Mouse (Mus musculus) G1E (cell line): Measurements from ENCODE around the gene Cfap65. TPM values are rescaled to one million over a fixed set of nuclear protein-coding genes. Genes with fewer than 3 reads are reported as not detected.

Experiments used
- ATAC-seq: 2 replicates; pipeline ENCODE4 v1.8.0; 2016; ENCODE audit warnings: mild to moderate bottlenecking; ENCODE audit not compliant: insufficient number of reproducible peaks, poor library complexity, low FRiP score, severe bottlenecking; ENCODE audit errors: extremely low read depth
- DNase-seq: peaks from one replicate; pipeline ENCODE4 v3.0.0; 2012; ENCODE audit warnings: low spot score
- H3K27me3 ChIP-seq: 2 replicates; pipeline ENCODE4 v1.6.1; 2012; ENCODE audit warnings: mild to moderate bottlenecking, low read length, inconsistent platforms; ENCODE audit not compliant: insufficient read depth
- H3K36me3 ChIP-seq: replicated peaks from 2 replicates; pipeline ENCODE3; 2012; ENCODE audit warnings: mild to moderate bottlenecking, inconsistent platforms
- H3K4me1 ChIP-seq: 2 replicates; pipeline ENCODE4 v1.6.1; 2012; ENCODE audit warnings: low read depth, low read length, inconsistent platforms, mixed read lengths; ENCODE audit not compliant: insufficient read depth
- H3K4me3 ChIP-seq: 2 replicates; pipeline ENCODE4 v1.5.1; 2012; ENCODE audit warnings: low read depth, mild to moderate bottlenecking, inconsistent platforms, low read length, moderate library complexity, mixed read lengths
- H3K9me3 ChIP-seq: replicated peaks from 2 replicates; pipeline ENCODE4 v1.6.1; 2012; ENCODE audit warnings: inconsistent platforms
- CTCF ChIP-seq: IDR thresholded peaks from 2 replicates; pipeline ENCODE4 v1.5.1; 2012; ENCODE audit warnings: low read depth, low read length, inconsistent platforms, mixed read lengths
- GATA1 ChIP-seq: IDR thresholded peaks from 2 replicates; pipeline ENCODE4 v1.6.1; 2012; ENCODE audit warnings: borderline replicate concordance, low read length, inconsistent platforms, mixed read lengths
- GATA2 ChIP-seq: IDR thresholded peaks from 2 replicates; pipeline ENCODE4 v1.6.1; 2012; ENCODE audit warnings: low read depth, low read length, inconsistent platforms, borderline replicate concordance
- POLR2AphosphoS5 ChIP-seq: IDR thresholded peaks from 2 replicates; pipeline ENCODE4 v1.6.1; 2012; ENCODE audit warnings: low read depth, low read length, inconsistent platforms; ENCODE audit not compliant: insufficient replicate concordance
- TAL1 ChIP-seq: conservative IDR thresholded peaks from 2 replicates; pipeline ENCODE4 v1.6.1; 2012; ENCODE audit warnings: low read depth, low read length, inconsistent platforms, mixed read lengths
- polyA plus RNA-seq: library from polyadenylated mRNA; stranded (reverse); fragments of >175 nt; gene quantifications from 2 replicates; pipeline ENCODE4 v1.2.3, GENCODE M21; 2012
- total RNA-seq, 2 experiments: library from RNA; stranded (forward) in 1 of 2; stranded (reverse) in 1 of 2; fragments of 200-1000 nt in 1 of 2; fragments of >200 nt in 1 of 2; fragmentation: Nextera tagmentation in 1 of 2; gene quantifications; 2 replicates each; pipeline ENCODE4 v1.2.3; 2014 to 2017

The Cfap65 gene
- total and polyA plus RNA-seq, 3 experiments: 0.11 TPM; not detected in 2

DNA sequence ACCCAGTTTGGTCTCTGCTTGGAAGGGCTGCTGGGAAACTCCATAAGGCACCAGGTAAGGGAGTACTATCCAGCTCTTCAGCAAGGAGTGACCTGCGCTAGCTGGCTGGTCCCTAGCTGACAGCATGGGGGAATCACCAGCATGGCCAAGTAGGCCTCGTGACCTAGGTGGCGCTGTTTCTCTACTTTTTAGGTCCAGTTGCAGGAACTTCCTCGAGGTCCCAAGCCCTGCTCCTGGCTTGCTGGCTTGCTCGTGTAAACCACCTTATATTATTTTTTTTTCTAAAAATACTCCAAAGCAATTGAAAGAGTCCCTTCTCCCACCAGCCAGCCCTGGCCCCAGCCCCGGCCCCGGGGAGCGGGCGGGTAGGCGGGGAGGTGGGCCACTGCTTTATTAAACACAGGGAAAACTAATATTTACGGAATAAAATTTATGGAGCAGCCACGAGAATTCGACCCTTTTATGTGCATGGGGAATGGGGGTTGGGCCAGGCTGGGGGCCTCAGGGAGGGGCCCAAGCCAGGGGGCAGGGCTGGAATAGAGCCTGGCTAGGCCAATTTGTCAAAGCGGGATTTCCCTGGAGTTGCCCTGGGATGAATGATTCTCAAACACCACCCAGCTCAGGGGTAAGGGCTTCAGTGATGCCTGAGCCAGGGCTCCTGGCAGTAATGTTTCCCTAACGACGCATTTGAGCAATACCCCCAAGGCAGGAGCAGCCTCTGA, 29.3 kb upstream of the Cfap65 start:
- DNase-seq (peak; percentile 77), ATAC-seq (no peak)
- Histone ChIP-seq H3K36me3 (peaks cover 2% of the 10 kb centered on the region), H3K4me3 (no peak overlapping the region), H3K27me3 (peaks cover 6% of the 10 kb centered on the region), H3K4me1 (no peaks in the 10 kb centered on the region), H3K9me3 (no peaks in the 10 kb centered on the region)
- TF ChIP-seq CTCF: peak; percentile 75
- no peak for TF ChIP-seq POLR2AphosphoS5

DNA sequence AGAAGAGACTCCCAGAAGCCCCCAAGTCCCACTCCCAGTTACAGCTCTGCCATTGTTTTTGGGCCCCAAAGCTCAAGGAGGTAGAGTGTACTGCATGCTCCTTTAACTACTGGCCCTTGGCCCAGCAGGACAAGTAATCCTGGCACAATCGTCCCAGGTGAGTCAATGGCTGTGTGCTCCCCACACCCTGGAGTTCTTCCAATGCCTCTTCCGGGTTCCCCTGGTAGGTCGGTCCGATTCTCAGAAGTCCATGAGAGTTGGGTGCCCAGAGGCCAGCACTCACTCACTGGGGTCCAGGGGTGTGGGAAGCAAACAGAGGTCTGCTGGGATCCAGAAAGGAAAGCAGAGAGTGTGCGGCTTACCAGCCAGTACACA, 27.4 kb upstream of the Cfap65 start:
- Histone ChIP-seq H3K27me3 (peaks cover 6% of the 10 kb centered on the region), H3K36me3 (peaks cover 2% of the 10 kb centered on the region), H3K4me3 (no peak overlapping the region), H3K4me1 (no peaks in the 10 kb centered on the region), H3K9me3 (no peaks in the 10 kb centered on the region)
- TF ChIP-seq GATA2: no peak
- DNase-seq: no peak
- no peak for ATAC-seq

DNA sequence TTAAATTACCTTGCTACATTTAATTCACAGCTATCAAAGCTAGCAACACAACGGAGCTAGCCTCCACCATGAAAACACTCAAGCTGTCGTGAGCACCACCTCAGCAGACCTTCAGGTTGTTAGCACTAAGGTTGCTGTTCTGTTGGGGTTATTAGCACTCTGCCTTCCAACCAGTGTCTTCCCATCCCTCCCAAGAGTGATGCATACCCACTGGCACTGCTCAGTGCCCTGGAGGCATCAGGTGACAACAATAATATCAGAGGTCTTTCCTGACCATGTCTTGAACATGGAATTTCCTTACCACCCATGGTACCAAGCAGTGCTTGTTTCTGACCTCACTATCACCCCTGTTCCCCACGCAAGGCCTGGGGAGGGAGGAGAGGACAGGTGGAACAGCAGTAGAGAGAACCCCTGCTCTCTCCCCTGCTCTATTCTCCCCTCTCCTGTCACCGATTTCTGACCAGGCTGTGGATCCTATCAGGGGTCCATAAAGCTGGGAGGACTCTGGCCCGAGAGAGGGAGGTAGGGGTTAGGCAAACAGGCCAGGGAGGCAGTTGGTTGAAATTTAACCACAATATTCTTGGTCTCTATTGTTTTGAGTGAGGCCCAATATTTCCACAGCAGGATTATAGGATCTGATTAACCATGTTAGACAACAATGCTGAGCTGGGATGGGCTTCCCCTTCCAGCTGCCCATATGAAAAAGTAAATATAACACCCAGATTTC, 26.9 kb upstream of the Cfap65 start:
- TF ChIP-seq GATA1: no peak
- no peak for TF ChIP-seq TAL1
- TF ChIP-seq GATA2: no peak
- no peak for TF ChIP-seq CTCF
- no peak for TF ChIP-seq POLR2AphosphoS5
- H3K36me3 ChIP-seq: peaks cover 2% of the 10 kb centered on the region
- H3K4me1 ChIP-seq: no peaks in the 10 kb centered on the region
- no peaks in the 10 kb centered on the region for H3K9me3 ChIP-seq
- no peak overlapping the region for H3K4me3 ChIP-seq
- ATAC-seq (no peak), DNase-seq (no peak)
- H3K27me3 ChIP-seq: peaks cover 10% of the 10 kb centered on the region

DNA sequence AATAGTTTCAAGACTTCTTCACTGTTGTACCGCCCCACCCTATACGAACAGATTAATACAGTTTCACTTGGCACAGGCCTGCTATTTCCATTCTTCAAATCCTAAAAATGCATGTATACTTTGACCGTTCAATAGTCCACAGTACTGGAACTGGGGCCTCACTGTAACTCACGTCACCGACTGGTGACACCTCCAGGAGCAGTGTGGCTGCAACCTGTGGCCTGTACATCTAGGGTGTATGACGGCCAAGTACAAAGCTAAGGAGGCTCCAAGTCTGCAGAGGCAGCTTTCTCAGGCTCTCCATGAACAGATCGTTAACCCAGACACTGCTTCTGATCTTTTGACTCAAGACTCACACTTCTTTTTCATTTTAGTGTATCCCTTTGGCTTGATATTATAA, 26.3 kb upstream of the Cfap65 start:
- no peak for DNase-seq
- Histone ChIP-seq H3K9me3 (no peaks in the 10 kb centered on the region), H3K4me3 (no peak overlapping the region), H3K36me3 (peaks cover 2% of the 10 kb centered on the region), H3K27me3 (peaks cover 10% of the 10 kb centered on the region), H3K4me1 (no peaks in the 10 kb centered on the region)
- ATAC-seq: no peak
- TF ChIP-seq TAL1: no peak
- no peak for TF ChIP-seq GATA2
- TF ChIP-seq GATA1: no peak
- no peak for TF ChIP-seq POLR2AphosphoS5
- no peak for TF ChIP-seq CTCF

DNA sequence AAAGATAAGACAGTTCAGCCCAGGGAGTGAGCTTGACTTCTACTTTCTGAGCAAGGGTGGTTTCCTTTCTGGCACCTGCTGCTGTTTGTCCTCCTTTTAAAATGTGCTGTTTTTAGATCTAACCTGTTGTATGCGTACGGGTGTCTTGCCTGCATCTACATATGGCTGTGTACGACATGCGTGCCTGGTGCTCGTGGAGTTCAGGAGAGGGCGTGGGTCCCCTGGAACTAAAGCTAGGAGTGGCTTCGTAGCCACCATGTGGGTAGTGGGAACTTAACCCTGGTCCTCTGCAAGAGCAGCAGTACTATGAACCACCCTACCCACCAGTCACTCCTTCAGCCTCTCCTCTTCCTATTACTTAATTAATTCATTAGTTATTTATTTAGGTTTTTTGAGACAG, 24.7 kb upstream of the Cfap65 start:
- Histone ChIP-seq H3K9me3 (no peaks in the 10 kb centered on the region), H3K4me1 (no peaks in the 10 kb centered on the region), H3K4me3 (no peak overlapping the region), H3K27me3 (peaks cover 13% of the 10 kb centered on the region), H3K36me3 (no peaks in the 10 kb centered on the region)
- no peak for DNase-seq
- TF ChIP-seq TAL1 (no peak), GATA1 (no peak), GATA2 (no peak), CTCF (no peak), POLR2AphosphoS5 (no peak)
- no peak for ATAC-seq

DNA sequence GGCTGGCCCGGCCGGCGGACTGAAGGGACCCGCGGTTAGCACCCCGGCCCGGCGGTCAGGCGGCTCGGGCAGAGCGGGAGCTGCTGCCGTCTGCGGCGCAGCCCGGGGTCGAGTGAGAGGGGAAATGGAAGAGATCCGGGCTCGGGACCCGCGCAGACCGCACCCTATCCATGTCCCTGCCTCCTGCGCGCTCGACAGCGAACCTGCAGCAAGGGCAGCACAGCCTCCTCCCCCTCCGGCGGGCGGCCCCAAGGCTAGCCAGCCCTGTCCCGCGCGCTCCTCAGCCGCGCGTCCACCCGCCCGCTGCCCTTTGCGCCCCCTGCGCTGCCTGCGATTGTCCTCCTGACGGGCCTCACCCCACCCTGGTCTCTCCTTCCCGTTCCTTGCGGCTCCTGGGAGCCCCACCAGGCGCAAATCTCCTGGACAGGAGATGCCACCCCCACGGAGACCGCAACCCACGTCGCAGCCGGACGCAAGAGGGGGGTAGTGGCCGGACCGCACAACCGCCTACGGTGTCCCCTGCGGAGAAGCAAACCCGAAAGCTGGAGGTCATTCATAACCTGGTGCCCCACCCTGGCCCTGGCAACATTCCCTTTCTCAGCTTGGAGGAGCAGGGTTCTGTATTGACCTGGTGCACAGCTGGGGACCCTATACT, 16.3 kb upstream of the Cfap65 start, which contains the start of gene Ihh:
Gene Ihh (minus strand): TSS at position 117 of the 655 bp plus-strand sequence.
- Histone ChIP-seq H3K36me3 (no peaks in the 10 kb centered on the region), H3K4me1 (no peaks in the 10 kb centered on the region), H3K4me3 (no peak within 1 kb of the TSS; the same call in 1 of the 2 replicates), H3K27me3 (peaks cover 22% of the 10 kb centered on the region), H3K9me3 (peaks cover 21% of the 10 kb centered on the region)
- DNase-seq (no peak), ATAC-seq (no peak)
- TF ChIP-seq POLR2AphosphoS5: no peak
- TF ChIP-seq CTCF: no peak
- no peak for TF ChIP-seq TAL1
- TF ChIP-seq GATA1: no peak
- TF ChIP-seq GATA2: no peak
